Mouse (Mus musculus) stomach, embryonic 14.5 days (tissue): ENCODE results near the gene 3110018I06Rik. TPM values are rescaled to one million over a fixed set of nuclear protein-coding genes. Genes with fewer than 3 reads are reported as not detected.

Experiments
- ATAC-seq: fragments of 200-750 bp; cut with Nextera tagmentation; 2 replicates; pipeline ENCODE4 v1.8.0; 2017; ENCODE audit warnings: low read depth, moderate TSS enrichment; ENCODE audit not compliant: insufficient number of reproducible peaks, insufficient read depth, low FRiP score
- H3K27ac ChIP-seq: fragments of 300-500 bp; sonication (generic); 2 replicates; pipeline ENCODE4 v1.5.1; 2014; ENCODE audit warnings: mild to moderate bottlenecking, low read length, moderate library complexity, mixed read lengths
- H3K27me3 ChIP-seq: fragments of 300-500 bp; sonication (generic); 2 replicates; pipeline ENCODE4 v1.6.1; 2014; ENCODE audit warnings: low read length, control low read depth, mixed read lengths; ENCODE audit not compliant: control insufficient read depth, insufficient read depth
- H3K36me3 ChIP-seq: fragments of 300-500 bp; sonication (generic); 2 replicates; pipeline ENCODE4 v1.6.1; 2014; ENCODE audit warnings: mild to moderate bottlenecking, control low read depth, low read length, moderate library complexity, mixed read lengths; ENCODE audit not compliant: control insufficient read depth, insufficient read depth
- H3K4me1 ChIP-seq: fragments of 300-500 bp; sonication (generic); 2 replicates; pipeline ENCODE4 v1.6.1; 2014; ENCODE audit warnings: low read length, control low read depth, mixed read lengths; ENCODE audit not compliant: control insufficient read depth, insufficient read depth
- H3K4me2 ChIP-seq: fragments of 300-500 bp; sonication (generic); replicated peaks from 2 replicates; pipeline ENCODE4 v1.6.1; 2014; ENCODE audit warnings: low read depth, low read length, control low read depth
- H3K4me3 ChIP-seq: fragments of 300-500 bp; sonication (generic); 2 replicates; pipeline ENCODE4 v1.5.1; 2014; ENCODE audit warnings: low read depth, low read length, control low read depth
- H3K9ac ChIP-seq: fragments of 300-500 bp; sonication (generic); replicated peaks from 2 replicates; pipeline ENCODE4 v1.6.1; 2014; ENCODE audit warnings: low read depth, mild to moderate bottlenecking, control low read depth, low read length, moderate library complexity, mixed read lengths
- H3K9me3 ChIP-seq: fragments of 300-500 bp; sonication (generic); 2 replicates; pipeline ENCODE4 v1.6.1; 2016; ENCODE audit warnings: low read depth, low read length, control low read depth; ENCODE audit not compliant: control insufficient read depth
- WGBS: fragments of 180-500 bp; shearing (Covaris S2); extraction: QIAGEN DNeasy Blood & Tissue Kit; methylation state at CpG from one replicate; pipeline ENCODE4 v1.1.7; 2014; 5-methylcytosine and 5-hydroxymethylcytosine counted together
- polyA plus RNA-seq: library from polyadenylated mRNA; unstranded; fragments of >200 nt; fragmentation: Nextera tagmentation; extraction: Ambion mirVana; gene quantifications from 2 replicates; pipeline ENCODE4 v1.2.1, GENCODE M21; 2014

Gene 3110018I06Rik
- polyA plus RNA-seq, 1 experiment from 2014 or later, result not detected

DNA sequence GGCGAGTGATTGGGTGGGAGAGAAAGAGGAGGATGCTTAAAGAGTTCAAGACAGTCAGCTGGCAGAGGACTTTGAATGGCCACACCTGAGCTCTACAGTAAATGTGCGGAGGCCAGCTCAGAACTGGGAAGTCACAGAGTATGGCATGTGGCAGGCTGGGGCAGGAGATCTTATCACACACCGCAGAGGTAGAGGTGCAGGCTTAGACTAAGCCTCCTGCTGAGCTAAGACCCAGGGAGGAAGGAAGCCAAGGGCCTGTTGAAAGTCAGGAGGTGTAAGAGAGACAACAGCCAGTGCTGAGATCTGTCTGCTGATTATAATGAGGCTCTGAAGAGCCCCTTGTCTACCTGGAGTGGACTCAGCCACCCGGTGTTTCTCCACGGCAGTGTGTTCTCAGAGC is 8.5 kb downstream of the 3110018I06Rik start:
- Histone ChIP-seq H3K27ac (no peak overlapping the region), H3K27me3 (no peaks in the 10 kb centered on the region), H3K36me3 (no peaks in the 10 kb centered on the region), H3K9me3 (no peaks in the 10 kb centered on the region), H3K4me1 (no peaks in the 10 kb centered on the region), H3K4me3 (no peak overlapping the region), H3K9ac (no peak overlapping the region), H3K4me2 (no peak overlapping the region)
- WGBS, result 76% methylated on average over 5 of the region's 5 CpGs
- ATAC-seq, result no peak

GRCm38 (mm10) chr12:107509661-107510237 is 21.3 kb downstream of the 3110018I06Rik start:
- Histone ChIP-seq H3K36me3 (no peaks in the 10 kb centered on the region), H3K27ac (no peak overlapping the region), H3K27me3 (no peaks in the 10 kb centered on the region), H3K4me2 (no peak overlapping the region), H3K4me1 (no peaks in the 10 kb centered on the region), H3K9ac (no peak overlapping the region), H3K9me3 (no peaks in the 10 kb centered on the region), H3K4me3 (no peak overlapping the region)
- 79% methylated on average over 9 of the region's 9 CpGs for WGBS
- no peak for ATAC-seq

DNA sequence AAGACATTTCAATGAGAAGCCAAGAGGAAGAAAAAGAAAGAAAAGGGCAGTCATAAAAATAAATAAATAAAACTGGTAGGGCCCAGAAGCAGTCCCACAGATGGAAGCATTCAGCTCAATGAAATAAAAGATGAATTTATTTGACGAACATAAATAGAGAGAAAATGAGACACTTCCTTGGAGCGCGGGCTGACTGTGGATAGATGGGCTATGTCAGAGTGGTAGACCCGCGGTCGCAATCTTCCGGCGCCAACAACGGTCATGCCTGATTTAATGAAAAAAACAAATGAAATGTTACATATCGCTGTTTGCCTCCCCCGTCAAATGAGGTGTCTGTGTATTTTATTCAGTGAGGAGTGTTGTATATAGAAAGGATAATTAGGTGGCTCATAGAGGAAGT is 22.7 kb downstream of the 3110018I06Rik start:
- Histone ChIP-seq H3K27me3 (no peaks in the 10 kb centered on the region), H3K9ac (no peak overlapping the region), H3K4me3 (no peak overlapping the region), H3K9me3 (no peaks in the 10 kb centered on the region), H3K36me3 (no peaks in the 10 kb centered on the region), H3K4me1 (no peaks in the 10 kb centered on the region), H3K4me2 (no peak overlapping the region), H3K27ac (no peak overlapping the region)
- WGBS, result 88% methylated on average over 11 of the region's 11 CpGs
- ATAC-seq, result no peak

DNA sequence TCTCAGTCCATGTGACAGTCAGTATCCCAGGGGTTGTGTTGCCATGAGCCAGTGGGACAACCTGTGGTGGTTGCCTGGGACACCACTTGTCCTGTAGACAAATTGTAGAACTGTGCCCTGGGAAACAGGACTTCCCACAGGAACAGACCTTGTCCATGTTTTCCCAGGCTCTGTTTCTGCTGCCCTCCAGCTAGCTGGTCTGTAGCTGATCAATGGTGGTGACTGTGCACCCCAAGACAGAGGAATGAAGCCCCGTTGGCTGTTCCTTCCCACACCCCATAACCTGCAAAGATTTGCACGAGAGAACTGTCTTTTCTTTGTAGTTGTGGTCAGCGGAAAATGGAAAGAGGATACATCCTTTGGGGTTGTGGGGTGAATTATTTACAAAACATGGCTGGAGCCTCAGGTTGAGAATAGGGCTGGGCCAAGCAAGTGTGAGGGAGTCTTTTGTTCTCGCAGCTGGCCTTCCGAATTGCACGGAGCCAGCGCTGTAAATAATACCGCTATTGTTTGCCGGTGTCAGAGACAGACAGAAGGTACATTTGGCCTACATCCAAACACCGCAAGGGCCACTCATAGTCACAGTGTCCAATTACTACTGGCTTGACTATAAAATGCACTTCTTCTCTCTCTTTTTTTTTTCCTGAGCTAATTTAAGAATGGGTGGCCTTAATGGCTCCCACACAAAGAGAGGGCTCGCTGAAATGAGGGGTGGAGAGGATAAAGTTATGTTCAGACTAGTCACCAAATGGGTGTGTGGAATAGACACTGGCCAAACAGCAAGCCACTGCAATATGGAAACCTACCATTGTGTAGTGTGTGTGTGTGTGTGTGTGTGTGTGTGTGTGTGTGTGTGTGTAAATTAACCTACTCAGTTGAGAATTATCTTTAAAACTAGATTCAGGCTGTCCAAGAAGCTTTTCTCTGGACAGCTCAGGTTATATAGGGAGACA is 28.1 kb downstream of the 3110018I06Rik start:
- Histone ChIP-seq H3K27me3 (no peaks in the 10 kb centered on the region), H3K4me3 (no peak overlapping the region), H3K9ac (no peak overlapping the region), H3K4me2 (no peak overlapping the region), H3K36me3 (no peaks in the 10 kb centered on the region), H3K4me1 (no peaks in the 10 kb centered on the region), H3K27ac (no peak overlapping the region), H3K9me3 (no peaks in the 10 kb centered on the region)
- WGBS, result 60% methylated on average over 11 of the region's 11 CpGs
- ATAC-seq, result no peak

DNA sequence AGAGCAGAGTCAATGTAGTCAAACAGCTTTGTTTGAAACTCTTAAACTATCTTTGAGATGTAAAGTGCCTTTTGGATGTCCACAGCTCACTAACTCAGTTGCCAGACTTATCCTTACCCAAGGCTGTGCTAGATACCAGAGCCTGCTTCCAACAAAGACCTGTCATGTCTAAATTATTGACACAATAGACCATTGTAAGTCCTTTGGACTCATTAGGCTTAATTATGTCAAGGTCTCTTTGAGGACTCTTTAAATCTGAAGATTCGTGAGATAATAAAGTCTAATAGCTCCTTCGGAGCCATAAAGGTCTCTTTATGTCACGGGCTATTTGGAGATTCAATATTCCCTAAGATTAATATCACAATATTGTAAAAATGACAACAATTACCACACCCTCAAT is 32.5 kb downstream of the 3110018I06Rik start:
- H3K4me3 ChIP-seq, result no peak overlapping the region
- WGBS, result 84% methylated on average over 3 of the region's 3 CpGs
- H3K4me2 ChIP-seq, result no peak overlapping the region
- no peak overlapping the region for H3K9ac ChIP-seq
- no peaks in the 10 kb centered on the region for H3K27me3 ChIP-seq
- H3K9me3 ChIP-seq, result no peaks in the 10 kb centered on the region
- ATAC-seq, result no peak
- H3K36me3 ChIP-seq, result no peaks in the 10 kb centered on the region
- H3K27ac ChIP-seq, result no peak overlapping the region
- no peaks in the 10 kb centered on the region for H3K4me1 ChIP-seq

GRCm38 (mm10) chr12:107528346-107528880 is 40.0 kb downstream of the 3110018I06Rik start:
- Histone ChIP-seq H3K4me1 (no peaks in the 10 kb centered on the region), H3K27me3 (no peaks in the 10 kb centered on the region), H3K4me3 (no peak overlapping the region), H3K36me3 (no peaks in the 10 kb centered on the region), H3K27ac (no peak overlapping the region), H3K9me3 (no peaks in the 10 kb centered on the region), H3K9ac (no peak overlapping the region), H3K4me2 (no peak overlapping the region)
- 76% methylated on average over 1 of the region's 1 CpGs for WGBS
- ATAC-seq, result no peak

- ATAC-seq, result no peak
- H3K27ac ChIP-seq, result no peak overlapping the region
- WGBS, result 94% methylated on average over 7 of the region's 7 CpGs
- no peaks in the 10 kb centered on the region for H3K9me3 ChIP-seq
- H3K36me3 ChIP-seq, result no peaks in the 10 kb centered on the region
- no peaks in the 10 kb centered on the region for H3K27me3 ChIP-seq
- H3K4me1 ChIP-seq, result no peaks in the 10 kb centered on the region
- H3K4me2 ChIP-seq, result no peak overlapping the region
- H3K9ac ChIP-seq, result no peak overlapping the region
- H3K4me3 ChIP-seq, result no peak overlapping the region
These were observed 44.4 kb downstream of the 3110018I06Rik start for GRCm38 (mm10) chr12:107532871-107533270.
